Mouse (Mus musculus): ENCODE data around the gene Klf16. TPM values are rescaled to one million over a fixed set of nuclear protein-coding genes. Genes with fewer than 3 reads are reported as not detected.
A peak's percentile ranks its signal among the peaks of the same experiment; 100 is the strongest.

Gene Klf16
- polyA plus RNA-seq, 1 experiment = 8.7 TPM

GRCm38 (mm10) chr10:80572477-80572876, 4.6 kb downstream of the Klf16 start:
- no peak for TF ChIP-seq POLR2A (IDR thresholded peaks at IDR 0.05; ENCODE audit: low read depth, low read length)
- TF ChIP-seq CTCF (conservative IDR thresholded peaks at IDR 0.05; ENCODE audit: insufficient read depth, insufficient read length, low read depth, low read length) = no peak
- H3K4me3 ChIP-seq (ENCODE audit: insufficient read depth, low read depth, low read length) = no peak overlapping the region
- 0 out of 2 replicates have a peak, but pooled peaks cover 6% of the 10 kb centered on the region for H3K4me1 ChIP-seq (ENCODE audit: control insufficient read depth, insufficient read depth, low read length)
- 92% methylated on average over 2 of the region's 2 CpGs for WGBS
- no peaks in the 10 kb centered on the region for H3K36me3 ChIP-seq (ENCODE audit: control insufficient read depth, insufficient read depth, low read length)
- H3K27ac ChIP-seq (ENCODE audit: insufficient read depth, low read depth, low read length) = no peak overlapping the region
- no peaks in the 10 kb centered on the region for H3K27me3 ChIP-seq (replicated peaks; ENCODE audit: control insufficient read depth, insufficient read depth, low read length)
- no peak for DNase-seq

- 0 out of 2 replicates have a peak, but pooled peaks cover 6% of the 10 kb centered on the region for H3K4me1 ChIP-seq (ENCODE audit: control insufficient read depth, insufficient read depth, low read length)
- H3K27me3 ChIP-seq (replicated peaks; ENCODE audit: control insufficient read depth, insufficient read depth, low read length) = no peaks in the 10 kb centered on the region
- no peak for DNase-seq
- no peak overlapping the region for H3K4me3 ChIP-seq (ENCODE audit: insufficient read depth, low read depth, low read length)
- no peaks in the 10 kb centered on the region for H3K36me3 ChIP-seq (ENCODE audit: control insufficient read depth, insufficient read depth, low read length)
- TF ChIP-seq CTCF (conservative IDR thresholded peaks at IDR 0.05; ENCODE audit: insufficient read depth, insufficient read length, low read depth, low read length) (no peak), POLR2A (IDR thresholded peaks at IDR 0.05; ENCODE audit: low read depth, low read length) (no peak)
- H3K27ac ChIP-seq (ENCODE audit: insufficient read depth, low read depth, low read length) = no peak overlapping the region
- 44% methylated on average over 30 of the region's 30 CpGs for WGBS
These were observed 6.0 kb downstream of the Klf16 start for GRCm38 (mm10) chr10:80570871-80571836.

- WGBS = 88% methylated on average over 10 of the region's 10 CpGs
- Histone ChIP-seq H3K4me3 (ENCODE audit: insufficient read depth, low read depth, low read length) (no peak overlapping the region), H3K27ac (ENCODE audit: insufficient read depth, low read depth, low read length) (no peak overlapping the region), H3K27me3 (replicated peaks; ENCODE audit: control insufficient read depth, insufficient read depth, low read length) (no peaks in the 10 kb centered on the region), H3K4me1 (ENCODE audit: control insufficient read depth, insufficient read depth, low read length) (0 out of 2 replicates have a peak, but pooled peaks cover 3% of the 10 kb centered on the region), H3K36me3 (ENCODE audit: control insufficient read depth, insufficient read depth, low read length) (no peaks in the 10 kb centered on the region)
- TF ChIP-seq POLR2A (IDR thresholded peaks at IDR 0.05; ENCODE audit: low read depth, low read length) (no peak), CTCF (conservative IDR thresholded peaks at IDR 0.05; ENCODE audit: insufficient read depth, insufficient read length, low read depth, low read length) (no peak)
- no peak for DNase-seq
These were observed 6.7 kb downstream of the Klf16 start for GRCm38 (mm10) chr10:80570419-80570818.

GRCm38 (mm10) chr10:80569664-80570066, 7.5 kb downstream of the Klf16 start:
- TF ChIP-seq CTCF (conservative IDR thresholded peaks at IDR 0.05; ENCODE audit: insufficient read depth, insufficient read length, low read depth, low read length) (no peak), POLR2A (IDR thresholded peaks at IDR 0.05; ENCODE audit: low read depth, low read length) (no peak)

GRCm38 (mm10) chr10:80568876-80569275, 8.2 kb downstream of the Klf16 start:
- Histone ChIP-seq H3K27ac (ENCODE audit: insufficient read depth, low read depth, low read length) (no peak overlapping the region), H3K36me3 (ENCODE audit: control insufficient read depth, insufficient read depth, low read length) (no peaks in the 10 kb centered on the region), H3K4me3 (ENCODE audit: insufficient read depth, low read depth, low read length) (no peak overlapping the region), H3K27me3 (replicated peaks; ENCODE audit: control insufficient read depth, insufficient read depth, low read length) (no peaks in the 10 kb centered on the region), H3K4me1 (ENCODE audit: control insufficient read depth, insufficient read depth, low read length) (0 out of 2 replicates have a peak, but pooled peaks cover 3% of the 10 kb centered on the region)
- TF ChIP-seq CTCF (conservative IDR thresholded peaks at IDR 0.05; ENCODE audit: insufficient read depth, insufficient read length, low read depth, low read length) (no peak), POLR2A (IDR thresholded peaks at IDR 0.05; ENCODE audit: low read depth, low read length) (no peak)
- WGBS = 87% methylated on average over 29 of the region's 29 CpGs
- no peak for DNase-seq

More at GRCm38 (mm10) chr10:80569664-80570066, 7.5 kb downstream of the Klf16 start:
- H3K27ac ChIP-seq (ENCODE audit: insufficient read depth, low read depth, low read length) = no peak overlapping the region
- peak; percentile 83 for DNase-seq
- H3K4me3 ChIP-seq (ENCODE audit: insufficient read depth, low read depth, low read length) = no peak overlapping the region
- H3K27me3 ChIP-seq (replicated peaks; ENCODE audit: control insufficient read depth, insufficient read depth, low read length) = no peaks in the 10 kb centered on the region
- 0 out of 2 replicates have a peak, but pooled peaks cover 3% of the 10 kb centered on the region for H3K4me1 ChIP-seq (ENCODE audit: control insufficient read depth, insufficient read depth, low read length)
- H3K36me3 ChIP-seq (ENCODE audit: control insufficient read depth, insufficient read depth, low read length) = no peaks in the 10 kb centered on the region
- 39% methylated on average over 10 of the region's 10 CpGs for WGBS

GRCm38 (mm10) chr10:80566375-80567092, 10.6 kb downstream of the Klf16 start:
- no peak overlapping the region for H3K27ac ChIP-seq (ENCODE audit: insufficient read depth, low read depth, low read length)
- DNase-seq = peak; percentile 84
- 28% methylated on average over 17 of the region's 17 CpGs for WGBS

More at GRCm38 (mm10) chr10:80566375-80567092, 10.6 kb downstream of the Klf16 start:
- Histone ChIP-seq H3K4me3 (ENCODE audit: insufficient read depth, low read depth, low read length) (no peak overlapping the region), H3K36me3 (ENCODE audit: control insufficient read depth, insufficient read depth, low read length) (no peaks in the 10 kb centered on the region), H3K4me1 (ENCODE audit: control insufficient read depth, insufficient read depth, low read length) (0 out of 2 replicates have a peak, but pooled peaks cover 3% of the 10 kb centered on the region), H3K27me3 (replicated peaks; ENCODE audit: control insufficient read depth, insufficient read depth, low read length) (no peaks in the 10 kb centered on the region)
- TF ChIP-seq POLR2A (IDR thresholded peaks at IDR 0.05; ENCODE audit: low read depth, low read length) (no peak), CTCF (conservative IDR thresholded peaks at IDR 0.05; ENCODE audit: insufficient read depth, insufficient read length, low read depth, low read length) (peak; percentile 94)

Data from kidney, adult 2 months (tissue).